Mouse (Mus musculus) stomach, embryonic 14.5 days (tissue): ENCODE measurements at regions not wholly inside any gene's neighbourhood (a gene's known extent, or its start where the extent isn't known, plus 50 kb on each side); places are given as distances from the start of the nearest gene placed in this dataset.

Source experiments
- ATAC-seq: fragments of 200-750 bp; cut with Nextera tagmentation; 2 replicates; pipeline ENCODE4 v1.8.0; 2017; ENCODE audit warnings: low read depth, moderate TSS enrichment; ENCODE audit not compliant: insufficient number of reproducible peaks, insufficient read depth, low FRiP score
- H3K27ac ChIP-seq: fragments of 300-500 bp; sonication (generic); 2 replicates; pipeline ENCODE4 v1.5.1; 2014; ENCODE audit warnings: mild to moderate bottlenecking, low read length, moderate library complexity, mixed read lengths
- H3K27me3 ChIP-seq: fragments of 300-500 bp; sonication (generic); 2 replicates; pipeline ENCODE4 v1.6.1; 2014; ENCODE audit warnings: low read length, control low read depth, mixed read lengths; ENCODE audit not compliant: control insufficient read depth, insufficient read depth
- H3K36me3 ChIP-seq: fragments of 300-500 bp; sonication (generic); 2 replicates; pipeline ENCODE4 v1.6.1; 2014; ENCODE audit warnings: mild to moderate bottlenecking, control low read depth, low read length, moderate library complexity, mixed read lengths; ENCODE audit not compliant: control insufficient read depth, insufficient read depth
- H3K4me1 ChIP-seq: fragments of 300-500 bp; sonication (generic); 2 replicates; pipeline ENCODE4 v1.6.1; 2014; ENCODE audit warnings: low read length, control low read depth, mixed read lengths; ENCODE audit not compliant: control insufficient read depth, insufficient read depth
- H3K4me2 ChIP-seq: fragments of 300-500 bp; sonication (generic); replicated peaks from 2 replicates; pipeline ENCODE4 v1.6.1; 2014; ENCODE audit warnings: low read depth, low read length, control low read depth
- H3K4me3 ChIP-seq: fragments of 300-500 bp; sonication (generic); 2 replicates; pipeline ENCODE4 v1.5.1; 2014; ENCODE audit warnings: low read depth, low read length, control low read depth
- H3K9ac ChIP-seq: fragments of 300-500 bp; sonication (generic); replicated peaks from 2 replicates; pipeline ENCODE4 v1.6.1; 2014; ENCODE audit warnings: low read depth, mild to moderate bottlenecking, control low read depth, low read length, moderate library complexity, mixed read lengths
- H3K9me3 ChIP-seq: fragments of 300-500 bp; sonication (generic); 2 replicates; pipeline ENCODE4 v1.6.1; 2016; ENCODE audit warnings: low read depth, low read length, control low read depth; ENCODE audit not compliant: control insufficient read depth
- WGBS: fragments of 180-500 bp; shearing (Covaris S2); extraction: QIAGEN DNeasy Blood & Tissue Kit; methylation state at CpG from one replicate; pipeline ENCODE4 v1.1.7; 2014; 5-methylcytosine and 5-hydroxymethylcytosine counted together

- Histone ChIP-seq H3K4me1 (peaks cover 19% of the 10 kb centered on the region), H3K36me3 (no peaks in the 10 kb centered on the region), H3K27me3 (no peaks in the 10 kb centered on the region), H3K4me2 (no peak overlapping the region), H3K9ac (no peak overlapping the region), H3K9me3 (no peaks in the 10 kb centered on the region), H3K4me3 (no peak overlapping the region), H3K27ac (no peak overlapping the region)
- WGBS = 89% methylated on average over 4 of the region's 4 CpGs
- no peak for ATAC-seq
Observed at GRCm38 (mm10) chr1:35925301-35925700, 142.9 kb upstream of the Hs6st1 start.

GRCm38 (mm10) chr1:35926191-35927048, 141.8 kb upstream of the Hs6st1 start:
- Histone ChIP-seq H3K4me3 (no peak overlapping the region), H3K36me3 (no peaks in the 10 kb centered on the region), H3K4me1 (peaks cover 23% of the 10 kb centered on the region), H3K9me3 (no peaks in the 10 kb centered on the region), H3K4me2 (no peak overlapping the region), H3K27me3 (no peaks in the 10 kb centered on the region), H3K9ac (no peak overlapping the region), H3K27ac (peak overlapping the region; percentile 61; the same call in 1 of the 2 replicates)
- WGBS = 30% methylated on average over 5 of the region's 5 CpGs
- peak; percentile 42; the same call in 1 of the 2 replicates for ATAC-seq

DNA sequence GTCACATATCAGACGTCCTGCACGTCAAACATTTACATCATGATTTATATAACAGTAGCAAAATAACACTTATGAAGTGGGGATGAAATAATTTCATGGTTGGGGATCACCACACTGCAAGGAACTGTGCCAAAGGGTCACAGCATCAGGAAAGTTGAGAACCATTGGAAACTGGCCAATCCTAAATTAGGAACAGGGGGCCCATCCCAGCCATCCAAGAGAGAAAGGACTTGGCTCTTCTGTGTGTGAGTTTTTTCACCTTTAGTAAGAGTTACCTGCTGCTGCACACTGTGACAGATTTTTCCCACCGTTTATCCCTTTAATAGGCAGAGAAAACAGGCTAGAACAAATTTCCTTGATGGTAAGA, 141.2 kb upstream of the Hs6st1 start:
- 29% methylated on average over 3 of the region's 3 CpGs for WGBS
- H3K9me3 ChIP-seq = no peaks in the 10 kb centered on the region
- H3K27me3 ChIP-seq = no peaks in the 10 kb centered on the region
- ATAC-seq = no peak
- peaks cover 23% of the 10 kb centered on the region for H3K4me1 ChIP-seq
- no peak overlapping the region for H3K4me2 ChIP-seq
- H3K4me3 ChIP-seq = no peak overlapping the region
- H3K36me3 ChIP-seq = no peaks in the 10 kb centered on the region
- H3K27ac ChIP-seq = no peak overlapping the region
- H3K9ac ChIP-seq = no peak overlapping the region

DNA sequence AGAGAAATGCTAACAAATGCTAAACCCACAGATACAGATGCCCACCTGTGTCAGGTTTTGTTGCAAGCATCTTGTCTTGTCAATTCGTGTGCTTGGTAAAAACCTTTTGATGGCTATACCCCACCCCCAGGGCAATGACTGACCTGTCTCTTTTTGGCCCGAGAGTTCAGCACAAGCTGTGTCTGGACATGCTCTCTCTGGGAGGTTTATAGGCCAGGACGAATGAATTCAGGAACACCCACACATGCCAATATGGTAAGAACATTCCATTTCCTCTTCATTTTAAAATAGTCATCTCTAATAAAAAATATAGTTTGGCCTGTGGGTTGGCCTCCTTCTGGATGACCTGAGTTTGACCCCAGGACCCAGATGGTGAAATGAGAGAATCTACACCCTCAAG, 137.8 kb upstream of the Hs6st1 start:
- Histone ChIP-seq H3K36me3 (no peaks in the 10 kb centered on the region), H3K4me2 (no peak overlapping the region), H3K4me1 (peaks cover 23% of the 10 kb centered on the region), H3K4me3 (no peak overlapping the region), H3K27ac (peak overlapping the region; percentile 55; the same call in 1 of the 2 replicates), H3K9me3 (no peaks in the 10 kb centered on the region), H3K27me3 (no peaks in the 10 kb centered on the region), H3K9ac (no peak overlapping the region)
- 39% methylated on average over 3 of the region's 3 CpGs for WGBS
- no peak for ATAC-seq

DNA sequence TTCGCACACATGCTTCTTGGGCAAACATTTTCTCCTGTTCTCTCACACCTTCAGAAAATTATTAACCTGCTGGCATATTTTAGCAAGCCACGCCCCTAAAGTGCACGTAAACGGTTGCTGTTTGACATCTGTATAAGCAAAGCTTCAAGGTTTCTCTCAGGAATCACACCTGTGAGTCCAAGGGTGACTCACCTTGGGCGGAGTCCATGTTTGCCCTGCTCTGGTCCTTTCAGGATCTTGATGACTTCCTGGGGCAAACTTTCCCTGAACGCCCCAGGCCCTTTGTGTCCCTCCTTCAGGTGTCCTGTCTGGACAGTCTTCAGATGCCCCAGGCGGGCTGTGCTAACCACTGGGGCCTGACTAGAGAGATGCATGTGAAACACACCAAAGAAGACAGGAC, 137.1 kb upstream of the Hs6st1 start:
- Histone ChIP-seq H3K36me3 (no peaks in the 10 kb centered on the region), H3K9ac (no peak overlapping the region), H3K9me3 (no peaks in the 10 kb centered on the region), H3K27ac (no peak overlapping the region), H3K4me1 (peaks cover 18% of the 10 kb centered on the region), H3K27me3 (no peaks in the 10 kb centered on the region), H3K4me3 (no peak overlapping the region), H3K4me2 (no peak overlapping the region)
- ATAC-seq = peak; percentile 63; the same call in 1 of the 2 replicates
- WGBS = 52% methylated on average over 7 of the region's 7 CpGs

DNA sequence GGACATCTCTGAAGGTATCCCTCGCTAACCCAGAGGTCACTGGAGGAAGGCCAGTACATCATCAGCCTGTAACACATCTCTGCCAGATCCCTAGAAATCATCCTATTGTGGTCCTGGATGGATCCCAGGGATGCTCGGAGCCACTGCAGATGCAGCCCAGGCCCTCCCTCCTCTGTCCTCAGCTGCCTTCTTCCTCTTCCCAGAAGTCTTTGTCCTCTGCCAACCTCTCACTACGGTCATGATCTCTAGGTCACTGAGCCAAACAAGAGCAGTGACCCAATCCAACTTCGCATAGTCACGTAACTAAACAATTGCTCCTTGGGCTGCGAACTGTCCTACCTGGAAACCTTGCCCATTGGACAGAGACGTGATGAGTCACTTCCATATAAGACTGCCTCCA, 134.7 kb upstream of the Hs6st1 start:
- 0 out of 2 replicates have a peak, but pooled peaks cover 8% of the 10 kb centered on the region for H3K4me1 ChIP-seq
- WGBS = 88% methylated on average over 7 of the region's 7 CpGs
- no peak for ATAC-seq
- H3K4me2 ChIP-seq = no peak overlapping the region
- no peak overlapping the region for H3K9ac ChIP-seq
- no peaks in the 10 kb centered on the region for H3K27me3 ChIP-seq
- H3K36me3 ChIP-seq = no peaks in the 10 kb centered on the region
- H3K9me3 ChIP-seq = no peaks in the 10 kb centered on the region
- no peak overlapping the region for H3K4me3 ChIP-seq
- H3K27ac ChIP-seq = no peak overlapping the region

GRCm38 (mm10) chr1:35935099-35935651, 133.0 kb upstream of the Hs6st1 start:
- Histone ChIP-seq H3K36me3 (no peaks in the 10 kb centered on the region), H3K4me3 (no peak overlapping the region), H3K9me3 (no peaks in the 10 kb centered on the region), H3K4me1 (0 out of 2 replicates have a peak, but pooled peaks cover 5% of the 10 kb centered on the region), H3K4me2 (no peak overlapping the region), H3K27me3 (no peaks in the 10 kb centered on the region), H3K27ac (no peak overlapping the region), H3K9ac (no peak overlapping the region)
- 63% methylated on average over 7 of the region's 7 CpGs for WGBS
- ATAC-seq = no peak

GRCm38 (mm10) chr1:35936362-35937093, 131.7 kb upstream of the Hs6st1 start:
- 73% methylated on average over 5 of the region's 5 CpGs for WGBS
- Histone ChIP-seq H3K9me3 (no peaks in the 10 kb centered on the region), H3K4me3 (no peak overlapping the region), H3K4me2 (no peak overlapping the region), H3K36me3 (no peaks in the 10 kb centered on the region), H3K27ac (no peak overlapping the region), H3K9ac (no peak overlapping the region), H3K27me3 (no peaks in the 10 kb centered on the region), H3K4me1 (no peaks in the 10 kb centered on the region)
- no peak for ATAC-seq
